Mouse (Mus musculus) small intestine, adult 2 months (tissue): ENCODE data around the gene Abraxas1. TPM values are rescaled to one million over a fixed set of nuclear protein-coding genes. Genes with fewer than 3 reads are reported as not detected.

Experiments used
- H3K27ac ChIP-seq: fragments of 200-500 bp; 2 replicates; pipeline ENCODE4 v1.5.1; 2012; ENCODE audit warnings: low read depth, low read length, control low read depth, inconsistent platforms; ENCODE audit not compliant: insufficient read depth
- H3K27me3 ChIP-seq: fragments of 200-500 bp; 2 replicates; pipeline ENCODE4 v1.6.1; 2012; ENCODE audit warnings: mild to moderate bottlenecking, moderate library complexity, low read length, inconsistent platforms; ENCODE audit not compliant: control insufficient read depth, insufficient read depth
- H3K36me3 ChIP-seq: fragments of 200-500 bp; 2 replicates; pipeline ENCODE4 v1.6.1; 2012; ENCODE audit warnings: mild to moderate bottlenecking, low read length, control low read depth, inconsistent platforms; ENCODE audit not compliant: control insufficient read depth, insufficient read depth
- H3K4me1 ChIP-seq: fragments of 200-500 bp; 2 replicates; pipeline ENCODE4 v1.6.1; 2012; ENCODE audit warnings: low read length, inconsistent platforms, mixed read lengths; ENCODE audit not compliant: control insufficient read depth, insufficient read depth, insufficient read length
- H3K4me3 ChIP-seq: fragments of 200-500 bp; 2 replicates; pipeline ENCODE4 v1.5.1; 2012; ENCODE audit warnings: low read depth, mild to moderate bottlenecking, control low read depth, inconsistent platforms, low read length, moderate library complexity
- CTCF ChIP-seq: fragments of 200-500 bp; IDR thresholded peaks from 2 replicates; pipeline ENCODE4 v1.5.1; 2012; ENCODE audit warnings: low read depth, mild to moderate bottlenecking, control low read depth, inconsistent platforms, low read length, moderate library complexity, mixed read lengths; ENCODE audit not compliant: insufficient replicate concordance, insufficient read length; ENCODE audit errors: extremely low read depth
- POLR2A ChIP-seq: fragments of 200-500 bp; IDR thresholded peaks from 2 replicates; pipeline ENCODE4 v1.6.1; 2012; ENCODE audit warnings: low read depth, mild to moderate bottlenecking, control low read depth, inconsistent platforms, low read length, moderate library complexity
- WGBS: fragments of 180-500 bp; shearing (Covaris S2); methylation state at CpG from one replicate; pipeline ENCODE4 v1.1.7; 2018; 5-methylcytosine and 5-hydroxymethylcytosine counted together
- polyA plus RNA-seq: library from polyadenylated mRNA; depleted of rRNA; stranded (reverse); fragments of >200 nt; gene quantifications from 2 replicates; pipeline ENCODE4 v1.2.3, GENCODE M21; 2012

Abraxas1 gene
- polyA plus RNA-seq, 1 experiment: 0.95 TPM

GRCm38 (mm10) chr5:100787527-100787926 lies 33.2 kb downstream of the Abraxas1 start:
- Histone ChIP-seq H3K27ac (no peak overlapping the region), H3K4me3 (no peak overlapping the region), H3K27me3 (no peaks in the 10 kb centered on the region), H3K36me3 (peaks cover 38% of the 10 kb centered on the region), H3K4me1 (no peaks in the 10 kb centered on the region)
- WGBS: 94% methylated on average over 9 of the region's 9 CpGs
- no peak for TF ChIP-seq CTCF
- no peak for TF ChIP-seq POLR2A

- no peak overlapping the region for H3K27ac ChIP-seq
- 97% methylated on average over 13 of the region's 13 CpGs for WGBS
- peaks cover 13% of the 10 kb centered on the region for H3K36me3 ChIP-seq
- no peak overlapping the region for H3K4me3 ChIP-seq
- peaks cover 5% of the 10 kb centered on the region; the same call in 1 of the 2 replicates for H3K4me1 ChIP-seq
- H3K27me3 ChIP-seq: no peaks in the 10 kb centered on the region
- no peak for TF ChIP-seq POLR2A
- TF ChIP-seq CTCF: no peak
Measured at GRCm38 (mm10) chr5:100779002-100779401, 41.8 kb downstream of the Abraxas1 start.

GRCm38 (mm10) chr5:100776900-100777299 lies 43.9 kb downstream of the Abraxas1 start:
- Histone ChIP-seq H3K36me3 (peaks cover 18% of the 10 kb centered on the region), H3K4me1 (peaks cover 7% of the 10 kb centered on the region; the same call in 1 of the 2 replicates), H3K27ac (no peak overlapping the region), H3K27me3 (no peaks in the 10 kb centered on the region), H3K4me3 (no peak overlapping the region)
- 82% methylated on average over 5 of the region's 5 CpGs for WGBS
- TF ChIP-seq POLR2A (no peak), CTCF (no peak)

GRCm38 (mm10) chr5:100775778-100776404 lies 44.9 kb downstream of the Abraxas1 start:
- Histone ChIP-seq H3K27ac (no peak overlapping the region), H3K4me3 (no peak overlapping the region), H3K4me1 (peaks cover 9% of the 10 kb centered on the region; the same call in 1 of the 2 replicates), H3K27me3 (no peaks in the 10 kb centered on the region), H3K36me3 (peaks cover 16% of the 10 kb centered on the region)
- TF ChIP-seq POLR2A (no peak), CTCF (no peak)
- WGBS: 36% methylated on average over 13 of the region's 13 CpGs

GRCm38 (mm10) chr5:100771575-100771974 lies 49.2 kb downstream of the Abraxas1 start:
- peaks cover 29% of the 10 kb centered on the region for H3K36me3 ChIP-seq
- TF ChIP-seq POLR2A: no peak
- TF ChIP-seq CTCF: no peak
- H3K27ac ChIP-seq: no peak overlapping the region
- H3K4me1 ChIP-seq: peaks cover 9% of the 10 kb centered on the region; the same call in 1 of the 2 replicates
- no peak overlapping the region for H3K4me3 ChIP-seq
- 62% methylated on average over 4 of the region's 4 CpGs for WGBS
- no peaks in the 10 kb centered on the region for H3K27me3 ChIP-seq

GRCm38 (mm10) chr5:100766026-100766425 lies 54.7 kb downstream of the Abraxas1 start:
- 92% methylated on average over 7 of the region's 7 CpGs for WGBS
- Histone ChIP-seq H3K27ac (no peak overlapping the region), H3K4me3 (no peak overlapping the region), H3K36me3 (peaks cover 45% of the 10 kb centered on the region), H3K4me1 (no peaks in the 10 kb centered on the region), H3K27me3 (no peaks in the 10 kb centered on the region)
- TF ChIP-seq POLR2A: no peak
- TF ChIP-seq CTCF: no peak

GRCm38 (mm10) chr5:100761736-100762135 lies 59.0 kb downstream of the Abraxas1 start:
- Histone ChIP-seq H3K4me3 (no peak overlapping the region), H3K27ac (no peak overlapping the region), H3K4me1 (no peaks in the 10 kb centered on the region), H3K36me3 (peaks cover 21% of the 10 kb centered on the region), H3K27me3 (no peaks in the 10 kb centered on the region)
- TF ChIP-seq POLR2A: no peak
- TF ChIP-seq CTCF: no peak
- 88% methylated on average over 7 of the region's 7 CpGs for WGBS
